Mouse (Mus musculus) neural tube, embryonic 15.5 days (tissue): ENCODE data around the gene Rora. TPM values are rescaled to one million over a fixed set of nuclear protein-coding genes. Genes with fewer than 3 reads are reported as not detected.

Experiments used
- ATAC-seq: fragments of 200-750 bp; cut with Nextera tagmentation; 2 replicates; pipeline ENCODE4 v1.8.0; 2017; ENCODE audit warnings: mild to moderate bottlenecking, moderate TSS enrichment, moderate library complexity; ENCODE audit not compliant: low FRiP score
- H3K27ac ChIP-seq: fragments of 300-500 bp; sonication (generic); replicated peaks from 2 replicates; pipeline ENCODE4 v1.5.1; 2015; ENCODE audit warnings: mild to moderate bottlenecking, inconsistent platforms
- H3K27me3 ChIP-seq: fragments of 300-500 bp; sonication (generic); replicated peaks from 2 replicates; pipeline ENCODE4 v1.6.1; 2015; ENCODE audit warnings: inconsistent platforms
- H3K36me3 ChIP-seq: fragments of 300-500 bp; sonication (generic); 2 replicates; pipeline ENCODE4 v1.6.1; 2015; ENCODE audit warnings: inconsistent platforms
- H3K4me1 ChIP-seq: fragments of 300-500 bp; sonication (generic); 2 replicates; pipeline ENCODE4 v1.6.1; 2015; ENCODE audit warnings: inconsistent platforms
- H3K4me2 ChIP-seq: fragments of 300-500 bp; sonication (generic); 2 replicates; pipeline ENCODE4 v1.6.1; 2015; ENCODE audit warnings: inconsistent platforms, mild to moderate bottlenecking, moderate library complexity
- H3K4me3 ChIP-seq: fragments of 300-500 bp; sonication (generic); replicated peaks from 2 replicates; pipeline ENCODE4 v1.5.1; 2015; ENCODE audit warnings: mild to moderate bottlenecking, inconsistent platforms
- H3K9ac ChIP-seq: fragments of 300-500 bp; sonication (generic); replicated peaks from 2 replicates; pipeline ENCODE4 v1.6.1; 2015; ENCODE audit warnings: mild to moderate bottlenecking, inconsistent platforms
- H3K9me3 ChIP-seq: fragments of 300-500 bp; sonication (generic); replicated peaks from 2 replicates; pipeline ENCODE4 v1.6.1; 2016; ENCODE audit warnings: inconsistent platforms
- WGBS: fragments of 180-500 bp; shearing (Covaris S2); methylation state at CpG from one replicate; pipeline ENCODE4 v1.1.7; 2015; ENCODE audit warnings: mixed read lengths; 5-methylcytosine and 5-hydroxymethylcytosine counted together
- polyA plus RNA-seq: library from polyadenylated mRNA; unstranded; fragments of >200 nt; fragmentation: Nextera tagmentation; extraction: Ambion mirVana; gene quantifications from 2 replicates; pipeline ENCODE4 v1.2.1, GENCODE M21; 2015

Rora gene
- polyA plus RNA-seq, 1 experiment from 2014 or later = 17.3 TPM

GRCm38 (mm10) chr9:68655018-68656005 is 1.7 kb downstream of the Rora start:
- H3K9ac ChIP-seq = peak overlapping the region; percentile 90
- peak overlapping the region; percentile 96 for H3K4me2 ChIP-seq
- H3K36me3 ChIP-seq = no peaks in the 10 kb centered on the region
- H3K27ac ChIP-seq = peak overlapping the region; percentile 97
- no peaks in the 10 kb centered on the region for H3K27me3 ChIP-seq
- H3K4me1 ChIP-seq = peaks cover 40% of the 10 kb centered on the region
- H3K4me3 ChIP-seq = peak overlapping the region; percentile 94
- ATAC-seq = peak; percentile 49
- H3K9me3 ChIP-seq = no peaks in the 10 kb centered on the region
- WGBS = 2% methylated on average over 31 of the region's 31 CpGs

DNA sequence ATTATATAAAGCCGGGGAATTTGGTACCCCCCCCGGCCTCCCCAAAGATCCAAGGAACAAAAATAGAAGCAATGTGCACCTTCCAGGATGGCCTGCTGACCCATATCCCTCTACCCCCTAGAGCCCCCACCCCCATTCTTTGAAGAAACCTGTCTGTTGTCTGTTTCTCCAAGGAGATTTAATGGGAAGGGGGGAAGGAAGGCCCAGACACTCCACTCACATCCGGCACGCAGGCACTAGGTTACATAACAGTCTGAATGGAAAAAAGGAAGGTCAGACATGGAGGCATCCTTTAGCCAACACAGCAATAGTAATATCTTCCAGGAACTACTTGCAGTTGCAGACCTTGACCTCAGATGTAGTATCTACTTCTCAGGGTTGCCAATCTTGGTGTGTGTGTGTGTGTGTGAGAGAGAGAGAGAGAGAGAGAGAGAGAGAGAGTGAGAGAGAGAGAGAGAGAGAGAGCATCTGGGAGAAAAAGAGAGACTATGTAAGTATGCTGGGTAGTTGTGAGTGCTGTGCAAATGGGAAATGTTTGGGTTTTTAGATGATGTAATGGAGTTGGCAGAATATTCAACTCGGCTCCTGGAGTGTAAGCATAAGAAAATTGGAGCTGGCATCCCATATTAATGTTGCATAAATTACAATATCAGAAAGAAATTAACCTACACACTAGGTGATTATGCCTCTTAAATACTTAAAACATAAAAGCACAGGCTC is 2.6 kb downstream of the Rora start:
- no peak for ATAC-seq
- Histone ChIP-seq H3K9ac (0 out of 2 replicates have a peak overlapping the region, but pooled peaks have one; percentile 90), H3K36me3 (no peaks in the 10 kb centered on the region), H3K4me1 (peaks cover 40% of the 10 kb centered on the region), H3K27me3 (no peaks in the 10 kb centered on the region), H3K4me2 (peak overlapping the region; percentile 96), H3K9me3 (no peaks in the 10 kb centered on the region), H3K4me3 (peak overlapping the region; percentile 94), H3K27ac (no peak overlapping the region)
- 38% methylated on average over 5 of the region's 5 CpGs for WGBS

DNA sequence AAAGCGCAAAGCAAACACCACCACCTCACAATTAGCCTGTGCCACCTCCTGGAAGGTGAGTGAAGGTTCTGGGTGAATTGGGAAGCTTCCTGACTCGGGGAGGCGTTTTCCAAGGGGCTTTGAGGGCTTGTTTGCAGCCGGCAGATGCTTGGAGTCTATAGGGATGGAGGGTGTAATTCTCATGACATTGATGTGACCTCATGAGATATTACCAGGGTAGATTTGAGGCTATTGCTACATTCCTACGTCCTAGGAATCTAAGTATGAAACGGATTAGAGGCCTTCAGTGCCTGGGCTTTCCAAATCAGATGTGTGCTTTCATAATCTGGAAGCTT is 3.2 kb downstream of the Rora start:
- 49% methylated on average over 6 of the region's 6 CpGs for WGBS
- Histone ChIP-seq H3K27ac (no peak overlapping the region), H3K4me1 (peaks cover 40% of the 10 kb centered on the region)

GRCm38 (mm10) chr9:68670731-68671130 is 17.1 kb downstream of the Rora start:
- Histone ChIP-seq H3K9ac (no peak overlapping the region), H3K36me3 (no peaks in the 10 kb centered on the region), H3K27me3 (no peaks in the 10 kb centered on the region), H3K9me3 (0 out of 2 replicates have a peak, but pooled peaks cover 3% of the 10 kb centered on the region), H3K4me3 (no peak overlapping the region), H3K4me1 (peaks cover 24% of the 10 kb centered on the region), H3K4me2 (no peak overlapping the region), H3K27ac (no peak overlapping the region)
- no peak for ATAC-seq
- WGBS = 93% methylated on average over 3 of the region's 3 CpGs

More for the DNA sequence above, 3.2 kb downstream of the Rora start:
- H3K9ac ChIP-seq = no peak overlapping the region
- H3K9me3 ChIP-seq = no peaks in the 10 kb centered on the region
- no peak overlapping the region for H3K4me3 ChIP-seq
- no peak for ATAC-seq
- no peaks in the 10 kb centered on the region for H3K36me3 ChIP-seq
- H3K4me2 ChIP-seq = peak overlapping the region; percentile 96
- no peaks in the 10 kb centered on the region for H3K27me3 ChIP-seq

GRCm38 (mm10) chr9:68672459-68672858 is 18.9 kb downstream of the Rora start:
- Histone ChIP-seq H3K27me3 (no peaks in the 10 kb centered on the region), H3K4me1 (peaks cover 24% of the 10 kb centered on the region), H3K4me2 (no peak overlapping the region), H3K9me3 (0 out of 2 replicates have a peak, but pooled peaks cover 3% of the 10 kb centered on the region), H3K27ac (peak overlapping the region; percentile 45; the same call in 1 of the 2 replicates), H3K9ac (no peak overlapping the region), H3K4me3 (no peak overlapping the region), H3K36me3 (no peaks in the 10 kb centered on the region)
- WGBS = 29% methylated on average over 5 of the region's 5 CpGs
- ATAC-seq = peak; percentile 61

DNA sequence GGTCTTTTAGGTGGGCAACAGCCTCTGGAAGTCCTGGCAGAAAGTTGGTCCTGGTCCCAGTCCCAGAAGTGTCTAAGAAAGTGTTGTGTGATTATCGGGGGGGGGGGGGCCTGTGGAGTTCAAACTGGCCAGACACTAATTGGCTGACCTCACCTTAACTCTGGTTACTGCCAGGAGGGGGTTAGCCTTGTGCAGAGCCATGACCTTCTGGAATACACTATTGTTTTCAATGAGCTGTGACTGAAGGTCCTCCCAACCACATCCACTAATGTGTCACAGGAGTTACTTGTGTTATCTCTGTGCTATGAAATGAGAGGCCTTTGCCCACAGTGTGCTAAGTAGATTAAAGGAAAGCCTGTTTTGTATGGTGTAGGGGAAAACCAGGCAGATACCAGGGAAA is 19.6 kb downstream of the Rora start:
- Histone ChIP-seq H3K36me3 (no peaks in the 10 kb centered on the region), H3K4me1 (peaks cover 25% of the 10 kb centered on the region), H3K27ac (peak overlapping the region; percentile 45; the same call in 1 of the 2 replicates), H3K27me3 (no peaks in the 10 kb centered on the region), H3K9ac (no peak overlapping the region), H3K4me3 (no peak overlapping the region), H3K4me2 (no peak overlapping the region), H3K9me3 (0 out of 2 replicates have a peak, but pooled peaks cover 3% of the 10 kb centered on the region)
- WGBS = 78% methylated on average over 1 of the region's 1 CpGs
- ATAC-seq = no peak

GRCm38 (mm10) chr9:68679871-68680374 is 26.3 kb downstream of the Rora start:
- H3K27me3 ChIP-seq = no peaks in the 10 kb centered on the region
- 81% methylated on average over 12 of the region's 12 CpGs for WGBS
- no peak for ATAC-seq
- 0 out of 2 replicates have a peak, but pooled peaks cover 3% of the 10 kb centered on the region for H3K9me3 ChIP-seq
- no peak overlapping the region for H3K4me3 ChIP-seq
- H3K4me2 ChIP-seq = no peak overlapping the region
- H3K36me3 ChIP-seq = no peaks in the 10 kb centered on the region
- peaks cover 30% of the 10 kb centered on the region for H3K4me1 ChIP-seq
- H3K27ac ChIP-seq = no peak overlapping the region
- H3K9ac ChIP-seq = no peak overlapping the region

GRCm38 (mm10) chr9:68683938-68684337 is 30.4 kb downstream of the Rora start:
- Histone ChIP-seq H3K9ac (no peak overlapping the region), H3K27ac (no peak overlapping the region), H3K36me3 (no peaks in the 10 kb centered on the region), H3K9me3 (no peaks in the 10 kb centered on the region), H3K27me3 (no peaks in the 10 kb centered on the region), H3K4me1 (peaks cover 56% of the 10 kb centered on the region), H3K4me3 (no peak overlapping the region), H3K4me2 (no peak overlapping the region)
- no peak for ATAC-seq
- WGBS = 19% methylated on average over 3 of the region's 3 CpGs

- Histone ChIP-seq H3K9me3 (no peaks in the 10 kb centered on the region), H3K36me3 (no peaks in the 10 kb centered on the region), H3K27ac (peak overlapping the region; percentile 33; the same call in 1 of the 2 replicates), H3K9ac (no peak overlapping the region), H3K4me3 (no peak overlapping the region), H3K27me3 (no peaks in the 10 kb centered on the region), H3K4me1 (peaks cover 48% of the 10 kb centered on the region), H3K4me2 (no peak overlapping the region)
- no peak for ATAC-seq
- 35% methylated on average over 5 of the region's 5 CpGs for WGBS
These were observed 32.0 kb downstream of the Rora start for GRCm38 (mm10) chr9:68685562-68685961.

DNA sequence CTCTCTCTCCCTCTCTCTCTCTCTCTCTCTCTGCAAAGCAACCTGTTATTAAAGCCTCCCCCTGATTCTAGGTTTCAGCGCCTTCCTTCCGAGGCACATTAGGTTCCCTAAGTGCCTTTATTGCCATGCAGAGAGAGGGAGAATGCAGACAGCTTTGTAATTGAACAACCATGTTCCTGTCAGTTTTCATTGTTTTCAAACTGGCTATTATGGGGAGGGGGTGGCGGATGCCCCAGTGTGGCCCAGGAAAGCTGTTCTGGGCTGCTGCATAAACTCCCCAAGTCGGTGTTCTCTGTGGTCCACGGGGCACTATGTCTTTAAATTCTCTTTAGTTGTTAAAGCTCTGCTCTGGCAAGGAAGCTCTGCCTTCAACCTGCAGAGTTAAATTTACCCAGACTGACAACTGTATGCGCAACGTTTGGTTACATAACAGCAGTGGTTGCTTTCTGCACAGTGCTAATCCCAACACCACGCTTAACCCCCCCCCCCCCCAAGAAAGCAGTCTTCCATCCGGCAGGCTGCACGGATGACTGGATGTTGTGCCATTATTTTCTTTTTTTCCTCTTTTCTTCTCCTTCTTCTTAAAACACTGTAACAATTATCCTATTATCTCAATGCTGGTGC is 33.8 kb downstream of the Rora start:
- no peaks in the 10 kb centered on the region for H3K27me3 ChIP-seq
- H3K4me3 ChIP-seq = no peak overlapping the region
- no peak overlapping the region for H3K27ac ChIP-seq
- H3K4me2 ChIP-seq = no peak overlapping the region
- H3K4me1 ChIP-seq = peaks cover 45% of the 10 kb centered on the region
- WGBS = 19% methylated on average over 10 of the region's 10 CpGs
- H3K9me3 ChIP-seq = no peaks in the 10 kb centered on the region
- no peaks in the 10 kb centered on the region for H3K36me3 ChIP-seq
- ATAC-seq = no peak
- H3K9ac ChIP-seq = no peak overlapping the region

GRCm38 (mm10) chr9:68688151-68688550 is 34.6 kb downstream of the Rora start:
- no peaks in the 10 kb centered on the region for H3K36me3 ChIP-seq
- H3K27ac ChIP-seq = no peak overlapping the region
- 88% methylated on average over 2 of the region's 2 CpGs for WGBS
- no peak for ATAC-seq
- no peak overlapping the region for H3K4me2 ChIP-seq
- no peaks in the 10 kb centered on the region for H3K9me3 ChIP-seq
- no peak overlapping the region for H3K9ac ChIP-seq
- no peaks in the 10 kb centered on the region for H3K27me3 ChIP-seq
- peaks cover 45% of the 10 kb centered on the region for H3K4me1 ChIP-seq
- H3K4me3 ChIP-seq = no peak overlapping the region
